Mouse (Mus musculus) hindbrain, embryonic 11.5 days (tissue): ENCODE measurements around the gene Naaa. TPM values are rescaled to one million over a fixed set of nuclear protein-coding genes. Genes with fewer than 3 reads are reported as not detected.
A peak's percentile ranks its signal among the peaks of the same experiment; 100 is the strongest.

Experiments
- ATAC-seq: fragments of 200-750 bp; cut with Nextera tagmentation; 2 replicates; pipeline ENCODE4 v1.8.0; 2017; ENCODE audit warnings: mild to moderate bottlenecking, moderate TSS enrichment, moderate library complexity; ENCODE audit not compliant: low FRiP score
- DNase-seq: peaks from one replicate; pipeline ENCODE4 v3.0.0-alpha.2; 2015; ENCODE audit warnings: low spot score
- H3K27ac ChIP-seq: fragments of 300-500 bp; sonication (generic); 2 replicates; pipeline ENCODE4 v1.5.1; 2014; ENCODE audit warnings: mild to moderate bottlenecking, low read depth, low read length
- H3K27me3 ChIP-seq: fragments of 300-500 bp; sonication (generic); 2 replicates; pipeline ENCODE4 v1.6.1; 2014; ENCODE audit warnings: mild to moderate bottlenecking, low read length, moderate library complexity, mixed read lengths; ENCODE audit not compliant: control insufficient read depth, insufficient read depth
- H3K36me3 ChIP-seq: fragments of 300-500 bp; sonication (generic); 2 replicates; pipeline ENCODE4 v1.6.1; 2014; ENCODE audit warnings: mild to moderate bottlenecking, low read length, moderate library complexity, mixed read lengths; ENCODE audit not compliant: control insufficient read depth, insufficient read depth
- H3K4me1 ChIP-seq: fragments of 300-500 bp; sonication (generic); replicated peaks from 2 replicates; pipeline ENCODE4 v1.6.1; 2014; ENCODE audit warnings: low read length, mixed read lengths; ENCODE audit not compliant: control insufficient read depth, insufficient read depth
- H3K4me2 ChIP-seq: fragments of 300-500 bp; sonication (generic); replicated peaks from 2 replicates; pipeline ENCODE4 v1.6.1; 2014; ENCODE audit warnings: mild to moderate bottlenecking, low read depth, low read length
- H3K4me3 ChIP-seq: fragments of 300-500 bp; sonication (generic); 2 replicates; pipeline ENCODE4 v1.5.1; 2014; ENCODE audit warnings: low read depth, low read length
- H3K9ac ChIP-seq: fragments of 300-500 bp; sonication (generic); 2 replicates; pipeline ENCODE4 v1.6.1; 2014; ENCODE audit warnings: low read depth, low read length
- H3K9me3 ChIP-seq: fragments of 300-500 bp; sonication (generic); 2 replicates; pipeline ENCODE4 v1.6.1; 2016; ENCODE audit warnings: low read length; ENCODE audit not compliant: control insufficient read depth
- WGBS: fragments of 180-500 bp; shearing (Covaris S2); extraction: QIAGEN DNeasy Blood & Tissue Kit; methylation state at CpG from one replicate; pipeline ENCODE4 v1.1.7; 2014; 5-methylcytosine and 5-hydroxymethylcytosine counted together
- polyA plus RNA-seq: library from polyadenylated mRNA; unstranded; fragments of >200 nt; fragmentation: Nextera tagmentation; extraction: Ambion mirVana; gene quantifications from 2 replicates; pipeline ENCODE4 v1.2.1, GENCODE M21; 2014

Naaa gene
- 4.7 and 5.5 TPM in 2 replicates for polyA plus RNA-seq

- Histone ChIP-seq H3K4me2 (peak within 1 kb of the TSS; percentile 78), H3K9me3 (no peaks in the 10 kb centered on the region), H3K4me1 (no peaks in the 10 kb centered on the region), H3K36me3 (no peaks in the 10 kb centered on the region), H3K27me3 (no peaks in the 10 kb centered on the region), H3K27ac (no peak within 1 kb of the TSS), H3K9ac (peak within 1 kb of the TSS; percentile 55), H3K4me3 (peak within 1 kb of the TSS; percentile 60)
- ATAC-seq (peak; percentile 92), DNase-seq (peak; percentile 76)
- 3% methylated on average over 54 of the region's 54 CpGs for WGBS
These were observed at the start of gene Naaa for GRCm38 (mm10) chr5:92277437-92278394. Gene Naaa (minus strand): TSS chr5:92278170.

GRCm38 (mm10) chr5:92327367-92327766, 49.4 kb upstream of the Naaa start:
- no peaks in the 10 kb centered on the region for H3K9me3 ChIP-seq
- ATAC-seq: no peak

GRCm38 (mm10) chr5:92323264-92323663, 45.3 kb upstream of the Naaa start:
- H3K27me3 ChIP-seq: no peaks in the 10 kb centered on the region
- no peak for ATAC-seq
- H3K9ac ChIP-seq: no peak overlapping the region
- no peaks in the 10 kb centered on the region for H3K9me3 ChIP-seq
- no peak overlapping the region for H3K27ac ChIP-seq
- H3K36me3 ChIP-seq: no peaks in the 10 kb centered on the region
- WGBS: 90% methylated on average over 5 of the region's 5 CpGs
- H3K4me1 ChIP-seq: no peaks in the 10 kb centered on the region
- DNase-seq: no peak
- no peak overlapping the region for H3K4me3 ChIP-seq
- H3K4me2 ChIP-seq: no peak overlapping the region

More at GRCm38 (mm10) chr5:92327367-92327766, 49.4 kb upstream of the Naaa start:
- H3K27me3 ChIP-seq: no peaks in the 10 kb centered on the region
- no peak overlapping the region for H3K4me3 ChIP-seq
- WGBS: 85% methylated on average over 6 of the region's 6 CpGs
- H3K4me2 ChIP-seq: no peak overlapping the region
- no peak overlapping the region for H3K27ac ChIP-seq
- H3K36me3 ChIP-seq: no peaks in the 10 kb centered on the region
- no peak for DNase-seq
- H3K9ac ChIP-seq: no peak overlapping the region
- H3K4me1 ChIP-seq: no peaks in the 10 kb centered on the region

GRCm38 (mm10) chr5:92322612-92323011, 44.6 kb upstream of the Naaa start:
- no peaks in the 10 kb centered on the region for H3K4me1 ChIP-seq
- ATAC-seq (no peak), DNase-seq (no peak)
- no peak overlapping the region for H3K4me3 ChIP-seq
- no peak overlapping the region for H3K9ac ChIP-seq
- H3K27ac ChIP-seq: no peak overlapping the region
- 87% methylated on average over 4 of the region's 4 CpGs for WGBS
- no peaks in the 10 kb centered on the region for H3K27me3 ChIP-seq
- H3K4me2 ChIP-seq: no peak overlapping the region
- no peaks in the 10 kb centered on the region for H3K9me3 ChIP-seq
- H3K36me3 ChIP-seq: no peaks in the 10 kb centered on the region

- Histone ChIP-seq H3K36me3 (no peaks in the 10 kb centered on the region), H3K4me1 (no peaks in the 10 kb centered on the region), H3K27me3 (no peaks in the 10 kb centered on the region), H3K27ac (no peak overlapping the region), H3K9me3 (no peaks in the 10 kb centered on the region), H3K9ac (no peak overlapping the region), H3K4me2 (no peak overlapping the region), H3K4me3 (no peak overlapping the region)
- ATAC-seq (no peak), DNase-seq (no peak)
- 77% methylated on average over 8 of the region's 8 CpGs for WGBS
These were observed 43.8 kb upstream of the Naaa start for GRCm38 (mm10) chr5:92321631-92322400.

- DNase-seq (no peak), ATAC-seq (no peak)
- WGBS: 93% methylated on average over 14 of the region's 14 CpGs
- no peaks in the 10 kb centered on the region for H3K9me3 ChIP-seq
- no peaks in the 10 kb centered on the region for H3K27me3 ChIP-seq
- no peak overlapping the region for H3K4me2 ChIP-seq
- H3K4me1 ChIP-seq: no peaks in the 10 kb centered on the region
- no peak overlapping the region for H3K27ac ChIP-seq
- no peak overlapping the region for H3K4me3 ChIP-seq
- H3K36me3 ChIP-seq: no peaks in the 10 kb centered on the region
- no peak overlapping the region for H3K9ac ChIP-seq
These were observed 40.6 kb upstream of the Naaa start for GRCm38 (mm10) chr5:92318596-92318995.

GRCm38 (mm10) chr5:92318119-92318518, 40.1 kb upstream of the Naaa start:
- no peaks in the 10 kb centered on the region for H3K4me1 ChIP-seq
- no peak for DNase-seq
- no peak for ATAC-seq
- H3K36me3 ChIP-seq: no peaks in the 10 kb centered on the region
- no peaks in the 10 kb centered on the region for H3K9me3 ChIP-seq
- H3K4me3 ChIP-seq: no peak overlapping the region
- WGBS: 91% methylated on average over 7 of the region's 7 CpGs
- no peaks in the 10 kb centered on the region for H3K27me3 ChIP-seq
- no peak overlapping the region for H3K4me2 ChIP-seq
- H3K9ac ChIP-seq: no peak overlapping the region
- no peak overlapping the region for H3K27ac ChIP-seq

- Histone ChIP-seq H3K4me3 (no peak overlapping the region), H3K9me3 (no peaks in the 10 kb centered on the region), H3K27ac (no peak overlapping the region), H3K9ac (no peak overlapping the region), H3K27me3 (no peaks in the 10 kb centered on the region), H3K4me1 (no peaks in the 10 kb centered on the region; the same call in 1 of the 2 replicates), H3K36me3 (no peaks in the 10 kb centered on the region), H3K4me2 (no peak overlapping the region)
- ATAC-seq (no peak), DNase-seq (no peak)
- 81% methylated on average over 7 of the region's 7 CpGs for WGBS
These were observed 35.8 kb upstream of the Naaa start for GRCm38 (mm10) chr5:92313776-92314175.
